Mouse (Mus musculus) heart, embryonic 13.5 days (tissue): ENCODE results near the gene Rtl1. TPM values are rescaled to one million over a fixed set of nuclear protein-coding genes. Genes with fewer than 3 reads are reported as not detected.

Experiments
- ATAC-seq: fragments of 200-750 bp; cut with Nextera tagmentation; 2 replicates; pipeline ENCODE4 v1.8.0; 2017; ENCODE audit warnings: moderate TSS enrichment; ENCODE audit not compliant: insufficient number of reproducible peaks, low FRiP score, low TSS enrichment; ENCODE audit errors: extremely low read depth
- H3K27ac ChIP-seq: fragments of 300-500 bp; sonication (generic); replicated peaks from 2 replicates; pipeline ENCODE4 v1.5.1; 2015; ENCODE audit warnings: moderate library complexity, mild to moderate bottlenecking, inconsistent platforms
- H3K27me3 ChIP-seq: fragments of 300-500 bp; sonication (generic); replicated peaks from 2 replicates; pipeline ENCODE4 v1.6.1; 2015; ENCODE audit warnings: mild to moderate bottlenecking, inconsistent platforms
- H3K36me3 ChIP-seq: fragments of 300-500 bp; sonication (generic); 2 replicates; pipeline ENCODE4 v1.6.1; 2015; ENCODE audit warnings: mild to moderate bottlenecking, inconsistent platforms
- H3K4me1 ChIP-seq: fragments of 300-500 bp; sonication (generic); 2 replicates; pipeline ENCODE4 v1.6.1; 2015; ENCODE audit warnings: inconsistent platforms
- H3K4me2 ChIP-seq: fragments of 300-500 bp; sonication (generic); 2 replicates; pipeline ENCODE4 v1.6.1; 2015; ENCODE audit warnings: inconsistent platforms, mild to moderate bottlenecking, moderate library complexity
- H3K4me3 ChIP-seq: fragments of 300-500 bp; sonication (generic); 2 replicates; pipeline ENCODE4 v1.5.1; 2015; ENCODE audit warnings: moderate library complexity, mild to moderate bottlenecking, inconsistent platforms
- H3K9ac ChIP-seq: fragments of 300-500 bp; sonication (generic); 2 replicates; pipeline ENCODE4 v1.6.1; 2015; ENCODE audit warnings: inconsistent platforms, mild to moderate bottlenecking, moderate library complexity
- H3K9me3 ChIP-seq: fragments of 300-500 bp; sonication (generic); 2 replicates; pipeline ENCODE4 v1.6.1; 2016; ENCODE audit warnings: inconsistent platforms
- WGBS: fragments of 180-500 bp; shearing (Covaris S2); methylation state at CpG from one replicate; pipeline ENCODE4 v1.1.7; 2015; ENCODE audit warnings: mixed read lengths; 5-methylcytosine and 5-hydroxymethylcytosine counted together
- polyA plus RNA-seq: library from polyadenylated mRNA; unstranded; fragments of >200 nt; fragmentation: Nextera tagmentation; extraction: Ambion mirVana; gene quantifications from 2 replicates; pipeline ENCODE4 v1.2.1, GENCODE M21; 2015

Gene Rtl1
- polyA plus RNA-seq, result 0.47 and 0.52 TPM in 2 replicates

- Histone ChIP-seq H3K27me3 (no peaks in the 10 kb centered on the region), H3K4me2 (no peak within 1 kb of the TSS), H3K36me3 (peaks cover 49% of the 10 kb centered on the region), H3K9ac (no peak within 1 kb of the TSS), H3K9me3 (no peaks in the 10 kb centered on the region), H3K27ac (no peak within 1 kb of the TSS), H3K4me3 (no peak within 1 kb of the TSS), H3K4me1 (peaks cover 24% of the 10 kb centered on the region)
- no peak for ATAC-seq
- 72% methylated on average over 7 of the region's 7 CpGs for WGBS
Observed at GRCm38 (mm10) chr12:109600230-109600629, at the start of gene Rtl1. Rtl1 (minus strand) TSS chr12:109600330.

- Histone ChIP-seq H3K4me3 (no peak overlapping the region), H3K4me2 (no peak overlapping the region), H3K9me3 (no peaks in the 10 kb centered on the region), H3K36me3 (peaks cover 12% of the 10 kb centered on the region; the same call in 1 of the 2 replicates), H3K27me3 (no peaks in the 10 kb centered on the region), H3K27ac (no peak overlapping the region), H3K9ac (no peak overlapping the region), H3K4me1 (no peaks in the 10 kb centered on the region)
- 58% methylated on average over 3 of the region's 3 CpGs for WGBS
- ATAC-seq, result no peak
Observed at GRCm38 (mm10) chr12:109640560-109641167, 40.5 kb upstream of the Rtl1 start.

GRCm38 (mm10) chr12:109632035-109632434 lies 31.9 kb upstream of the Rtl1 start:
- Histone ChIP-seq H3K27ac (no peak overlapping the region), H3K4me1 (no peaks in the 10 kb centered on the region), H3K4me3 (no peak overlapping the region), H3K27me3 (no peaks in the 10 kb centered on the region), H3K4me2 (no peak overlapping the region), H3K9ac (no peak overlapping the region), H3K36me3 (peaks cover 19% of the 10 kb centered on the region), H3K9me3 (no peaks in the 10 kb centered on the region)
- WGBS, result 48% methylated on average over 3 of the region's 3 CpGs
- no peak for ATAC-seq

GRCm38 (mm10) chr12:109628887-109629286 lies 28.8 kb upstream of the Rtl1 start:
- 80% methylated on average over 1 of the region's 1 CpGs for WGBS
- Histone ChIP-seq H3K4me3 (no peak overlapping the region), H3K36me3 (peaks cover 19% of the 10 kb centered on the region; the same call in 1 of the 2 replicates), H3K9me3 (no peaks in the 10 kb centered on the region), H3K4me2 (no peak overlapping the region), H3K27ac (no peak overlapping the region), H3K9ac (no peak overlapping the region), H3K27me3 (no peaks in the 10 kb centered on the region), H3K4me1 (no peaks in the 10 kb centered on the region)
- no peak for ATAC-seq

- no peaks in the 10 kb centered on the region for H3K9me3 ChIP-seq
- WGBS, result 83% methylated on average over 5 of the region's 5 CpGs
- H3K27ac ChIP-seq, result no peak overlapping the region
- no peak overlapping the region for H3K4me2 ChIP-seq
- peaks cover 15% of the 10 kb centered on the region; the same call in 1 of the 2 replicates for H3K36me3 ChIP-seq
- no peaks in the 10 kb centered on the region for H3K4me1 ChIP-seq
- no peak overlapping the region for H3K9ac ChIP-seq
- no peaks in the 10 kb centered on the region for H3K27me3 ChIP-seq
- H3K4me3 ChIP-seq, result no peak overlapping the region
- no peak for ATAC-seq
Observed at GRCm38 (mm10) chr12:109626910-109627309, 26.8 kb upstream of the Rtl1 start.

- WGBS, result 85% methylated on average over 3 of the region's 3 CpGs
Observed at GRCm38 (mm10) chr12:109620196-109620595, 20.1 kb upstream of the Rtl1 start.

GRCm38 (mm10) chr12:109617993-109618392 lies 17.9 kb upstream of the Rtl1 start:
- ATAC-seq, result no peak
- Histone ChIP-seq H3K9me3 (no peaks in the 10 kb centered on the region), H3K4me2 (no peak overlapping the region), H3K27ac (no peak overlapping the region), H3K36me3 (peaks cover 31% of the 10 kb centered on the region), H3K4me3 (no peak overlapping the region), H3K27me3 (peaks cover 18% of the 10 kb centered on the region), H3K4me1 (no peaks in the 10 kb centered on the region), H3K9ac (no peak overlapping the region)
- 76% methylated on average over 14 of the region's 14 CpGs for WGBS

More at GRCm38 (mm10) chr12:109620196-109620595, 20.1 kb upstream of the Rtl1 start:
- Histone ChIP-seq H3K4me3 (no peak overlapping the region), H3K27ac (no peak overlapping the region), H3K4me2 (no peak overlapping the region), H3K36me3 (peaks cover 19% of the 10 kb centered on the region), H3K4me1 (no peaks in the 10 kb centered on the region), H3K9me3 (no peaks in the 10 kb centered on the region), H3K9ac (no peak overlapping the region), H3K27me3 (no peaks in the 10 kb centered on the region)
- ATAC-seq, result no peak

GRCm38 (mm10) chr12:109617126-109617525 lies 17.0 kb upstream of the Rtl1 start:
- Histone ChIP-seq H3K27me3 (peaks cover 25% of the 10 kb centered on the region), H3K4me3 (no peak overlapping the region), H3K9ac (no peak overlapping the region), H3K27ac (no peak overlapping the region), H3K4me2 (0 out of 2 replicates have a peak overlapping the region, but pooled peaks have one; percentile 16), H3K36me3 (peaks cover 33% of the 10 kb centered on the region), H3K4me1 (no peaks in the 10 kb centered on the region), H3K9me3 (peaks cover 1% of the 10 kb centered on the region; the same call in 1 of the 2 replicates)
- 46% methylated on average over 15 of the region's 15 CpGs for WGBS
- no peak for ATAC-seq

GRCm38 (mm10) chr12:109615371-109615770 lies 15.2 kb upstream of the Rtl1 start:
- peaks cover 46% of the 10 kb centered on the region for H3K36me3 ChIP-seq
- no peak for ATAC-seq
- no peak overlapping the region for H3K9ac ChIP-seq
- no peak overlapping the region for H3K27ac ChIP-seq
- 22% methylated on average over 8 of the region's 8 CpGs for WGBS
- H3K4me1 ChIP-seq, result no peaks in the 10 kb centered on the region
- H3K4me3 ChIP-seq, result no peak overlapping the region
- peaks cover 7% of the 10 kb centered on the region; the same call in 1 of the 2 replicates for H3K9me3 ChIP-seq
- peaks cover 31% of the 10 kb centered on the region for H3K27me3 ChIP-seq
- H3K4me2 ChIP-seq, result no peak overlapping the region

- Histone ChIP-seq H3K27me3 (peaks cover 31% of the 10 kb centered on the region), H3K36me3 (peaks cover 56% of the 10 kb centered on the region), H3K4me3 (no peak overlapping the region), H3K9ac (no peak overlapping the region), H3K9me3 (peaks cover 7% of the 10 kb centered on the region; the same call in 1 of the 2 replicates), H3K27ac (no peak overlapping the region), H3K4me1 (no peaks in the 10 kb centered on the region), H3K4me2 (no peak overlapping the region)
- WGBS, result 43% methylated on average over 10 of the region's 10 CpGs
- ATAC-seq, result no peak
Observed at GRCm38 (mm10) chr12:109614416-109614815, 14.3 kb upstream of the Rtl1 start.

- Histone ChIP-seq H3K36me3 (peaks cover 65% of the 10 kb centered on the region), H3K4me1 (0 out of 2 replicates have a peak, but pooled peaks cover 3% of the 10 kb centered on the region), H3K9ac (no peak overlapping the region), H3K27ac (no peak overlapping the region), H3K4me3 (no peak overlapping the region), H3K4me2 (peak overlapping the region; percentile 33), H3K27me3 (peaks cover 31% of the 10 kb centered on the region), H3K9me3 (peaks cover 7% of the 10 kb centered on the region; the same call in 1 of the 2 replicates)
- ATAC-seq, result no peak
- WGBS, result 44% methylated on average over 25 of the region's 34 CpGs
Observed at GRCm38 (mm10) chr12:109612392-109613385, 12.6 kb upstream of the Rtl1 start.
